Mouse (Mus musculus) hindbrain, embryonic 16.5 days (tissue): ENCODE data around the gene Kremen2. TPM values are rescaled to one million over a fixed set of nuclear protein-coding genes. Genes with fewer than 3 reads are reported as not detected.
A peak's percentile ranks its signal among the peaks of the same experiment; 100 is the strongest.

Experiments used
- ATAC-seq: fragments of 200-750 bp; cut with Nextera tagmentation; 2 replicates; pipeline ENCODE4 v1.8.0; 2017; ENCODE audit warnings: moderate TSS enrichment, moderate library complexity
- H3K27ac ChIP-seq: fragments of 300-500 bp; sonication (generic); 2 replicates; pipeline ENCODE4 v1.5.1; 2014; ENCODE audit warnings: low read depth, mild to moderate bottlenecking, control low read depth, low read length, moderate library complexity
- H3K27me3 ChIP-seq: fragments of 300-500 bp; sonication (generic); replicated peaks from 2 replicates; pipeline ENCODE4 v1.6.1; 2014; ENCODE audit warnings: low read length; ENCODE audit not compliant: control insufficient read depth, insufficient read depth
- H3K36me3 ChIP-seq: fragments of 300-500 bp; sonication (generic); 2 replicates; pipeline ENCODE4 v1.6.1; 2014; ENCODE audit warnings: mild to moderate bottlenecking, low read length, moderate library complexity, mixed read lengths; ENCODE audit not compliant: control insufficient read depth, insufficient read depth
- H3K4me1 ChIP-seq: fragments of 300-500 bp; sonication (generic); 2 replicates; pipeline ENCODE4 v1.6.1; 2014; ENCODE audit warnings: low read depth, low read length; ENCODE audit not compliant: control insufficient read depth, insufficient read depth
- H3K4me2 ChIP-seq: fragments of 300-500 bp; sonication (generic); 2 replicates; pipeline ENCODE4 v1.6.1; 2014; ENCODE audit warnings: mild to moderate bottlenecking, low read length, control low read depth, moderate library complexity
- H3K4me3 ChIP-seq: fragments of 300-500 bp; sonication (generic); 2 replicates; pipeline ENCODE4 v1.5.1; 2014; ENCODE audit warnings: mild to moderate bottlenecking, low read length, control low read depth, moderate library complexity
- H3K9ac ChIP-seq: fragments of 300-500 bp; sonication (generic); 2 replicates; pipeline ENCODE4 v1.6.1; 2014; ENCODE audit warnings: low read depth, mild to moderate bottlenecking, control low read depth, low read length, moderate library complexity
- H3K9me3 ChIP-seq: fragments of 300-500 bp; sonication (generic); 2 replicates; pipeline ENCODE4 v1.6.1; 2014; ENCODE audit warnings: mild to moderate bottlenecking, low read length, moderate library complexity; ENCODE audit not compliant: control insufficient read depth
- WGBS: fragments of 180-500 bp; shearing (Covaris S2); extraction: QIAGEN DNeasy Blood & Tissue Kit; methylation state at CpG from one replicate; pipeline ENCODE4 v1.1.7; 2014; 5-methylcytosine and 5-hydroxymethylcytosine counted together
- polyA plus RNA-seq: library from polyadenylated mRNA; unstranded; fragments of >200 nt; fragmentation: Nextera tagmentation; extraction: Ambion mirVana; gene quantifications from 2 replicates; pipeline ENCODE4 v1.2.1, GENCODE M21; 2015

Kremen2 gene
- polyA plus RNA-seq, 1 experiment from 2014 or later: 1.8 TPM

- Histone ChIP-seq H3K27me3 (peaks cover 29% of the 10 kb centered on the region), H3K4me1 (peaks cover 11% of the 10 kb centered on the region), H3K4me3 (no peak overlapping the region), H3K9me3 (no peaks in the 10 kb centered on the region), H3K27ac (no peak overlapping the region), H3K9ac (no peak overlapping the region), H3K4me2 (no peak overlapping the region), H3K36me3 (peaks cover 17% of the 10 kb centered on the region)
- WGBS: 36% methylated on average over 6 of the region's 6 CpGs
- no peak for ATAC-seq
These were observed 2.4 kb upstream of the Kremen2 start for GRCm38 (mm10) chr17:23748026-23748425.

GRCm38 (mm10) chr17:23747471-23747870 lies 1.8 kb upstream of the Kremen2 start:
- Histone ChIP-seq H3K4me3 (no peak overlapping the region), H3K9me3 (no peaks in the 10 kb centered on the region), H3K27ac (no peak overlapping the region), H3K36me3 (peaks cover 12% of the 10 kb centered on the region), H3K4me2 (no peak overlapping the region), H3K27me3 (peaks cover 34% of the 10 kb centered on the region), H3K4me1 (peaks cover 11% of the 10 kb centered on the region), H3K9ac (no peak overlapping the region)
- no peak for ATAC-seq
- WGBS: 87% methylated on average over 3 of the region's 3 CpGs

- H3K36me3 ChIP-seq: peaks cover 5% of the 10 kb centered on the region; the same call in 1 of the 2 replicates
- no peak for ATAC-seq
- H3K9me3 ChIP-seq: no peaks in the 10 kb centered on the region
- H3K27me3 ChIP-seq: peaks cover 41% of the 10 kb centered on the region
- H3K4me1 ChIP-seq: peaks cover 14% of the 10 kb centered on the region
- 90% methylated on average over 3 of the region's 3 CpGs for WGBS
- H3K4me2 ChIP-seq: no peak overlapping the region
- no peak overlapping the region for H3K27ac ChIP-seq
- no peak overlapping the region for H3K4me3 ChIP-seq
- H3K9ac ChIP-seq: no peak overlapping the region
These were observed 1.1 kb upstream of the Kremen2 start for GRCm38 (mm10) chr17:23746767-23747166.

- H3K9ac ChIP-seq: peak overlapping the region; percentile 72; the same call in 1 of the 2 replicates
- no peaks in the 10 kb centered on the region for H3K9me3 ChIP-seq
- 5% methylated on average over 12 of the region's 12 CpGs for WGBS
- ATAC-seq: no peak
- H3K4me2 ChIP-seq: peak overlapping the region; percentile 90
- H3K4me3 ChIP-seq: peak overlapping the region; percentile 47
- no peak overlapping the region for H3K27ac ChIP-seq
- peaks cover 14% of the 10 kb centered on the region for H3K4me1 ChIP-seq
- 0 out of 2 replicates have a peak, but pooled peaks cover 2% of the 10 kb centered on the region for H3K36me3 ChIP-seq
- peaks cover 46% of the 10 kb centered on the region for H3K27me3 ChIP-seq
These were observed 678 bp upstream of the Kremen2 start for GRCm38 (mm10) chr17:23746311-23746710.

DNA sequence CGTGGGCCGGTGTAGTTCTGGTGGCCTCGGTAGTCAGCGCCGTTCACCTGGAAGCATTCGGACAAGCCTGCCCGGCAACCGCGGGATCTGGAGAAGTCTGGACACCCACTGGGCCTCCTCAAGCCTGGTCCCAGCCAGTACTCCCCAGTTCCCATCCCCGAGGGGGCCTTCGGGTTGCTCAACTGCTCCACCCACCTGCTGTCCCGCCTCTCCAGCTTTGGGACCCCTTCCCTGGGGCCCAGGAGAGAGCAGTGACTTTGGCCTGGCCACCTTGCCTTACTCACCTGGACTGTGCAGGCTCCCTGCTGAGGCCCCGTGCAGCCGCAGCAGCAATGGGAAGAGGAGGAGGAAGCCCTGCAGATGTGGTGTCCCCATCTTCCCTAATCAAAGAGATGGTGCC lies 982 bp downstream of the Kremen2 start:
- peak overlapping the region; percentile 47 for H3K4me3 ChIP-seq
- peaks cover 50% of the 10 kb centered on the region for H3K27me3 ChIP-seq
- H3K36me3 ChIP-seq: no peaks in the 10 kb centered on the region
- no peak for ATAC-seq
- peaks cover 19% of the 10 kb centered on the region for H3K4me1 ChIP-seq
- no peak overlapping the region for H3K27ac ChIP-seq
- H3K9ac ChIP-seq: no peak overlapping the region
- WGBS: 2% methylated on average over 14 of the region's 14 CpGs
- H3K4me2 ChIP-seq: peak overlapping the region; percentile 90
- no peaks in the 10 kb centered on the region for H3K9me3 ChIP-seq

DNA sequence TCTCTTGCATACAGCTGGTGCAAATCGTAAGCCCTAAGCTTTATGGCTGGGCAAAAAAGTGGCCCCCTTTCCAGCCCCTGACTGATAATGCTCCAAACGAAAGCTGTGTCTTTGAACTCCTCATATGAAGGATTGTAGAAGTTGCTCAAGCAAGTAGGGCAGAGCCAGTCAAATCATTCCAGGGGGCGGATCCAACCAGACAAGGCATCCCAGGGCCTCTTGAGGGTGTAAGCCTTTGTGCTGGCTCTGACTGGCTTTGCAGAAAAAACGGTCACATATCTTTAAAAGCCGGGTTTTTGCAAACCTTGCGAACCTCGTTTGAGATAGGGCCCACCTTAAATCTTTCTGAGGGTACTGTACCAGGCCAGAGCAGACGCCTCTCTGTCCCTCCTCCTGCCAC lies 1.6 kb downstream of the Kremen2 start:
- Histone ChIP-seq H3K27ac (no peak overlapping the region), H3K4me1 (peaks cover 21% of the 10 kb centered on the region), H3K4me3 (no peak overlapping the region), H3K9me3 (no peaks in the 10 kb centered on the region), H3K9ac (no peak overlapping the region), H3K4me2 (no peak overlapping the region), H3K36me3 (no peaks in the 10 kb centered on the region), H3K27me3 (peaks cover 50% of the 10 kb centered on the region)
- 24% methylated on average over 8 of the region's 8 CpGs for WGBS
- ATAC-seq: no peak

GRCm38 (mm10) chr17:23742941-23743340 lies 2.7 kb downstream of the Kremen2 start:
- no peaks in the 10 kb centered on the region for H3K36me3 ChIP-seq
- H3K9ac ChIP-seq: no peak overlapping the region
- no peaks in the 10 kb centered on the region for H3K9me3 ChIP-seq
- H3K27me3 ChIP-seq: peaks cover 50% of the 10 kb centered on the region
- ATAC-seq: no peak
- 66% methylated on average over 12 of the region's 12 CpGs for WGBS
- no peak overlapping the region for H3K27ac ChIP-seq
- H3K4me3 ChIP-seq: no peak overlapping the region
- peaks cover 33% of the 10 kb centered on the region for H3K4me1 ChIP-seq
- H3K4me2 ChIP-seq: peak overlapping the region; percentile 50; the same call in 1 of the 2 replicates

GRCm38 (mm10) chr17:23742210-23742793 lies 3.3 kb downstream of the Kremen2 start:
- peaks cover 48% of the 10 kb centered on the region for H3K27me3 ChIP-seq
- WGBS: 8% methylated on average over 44 of the region's 44 CpGs

GRCm38 (mm10) chr17:23741359-23742209 lies 4.0 kb downstream of the Kremen2 start:
- no peaks in the 10 kb centered on the region for H3K9me3 ChIP-seq
- ATAC-seq: no peak
- H3K36me3 ChIP-seq: peaks cover 7% of the 10 kb centered on the region
- peak overlapping the region; percentile 50 for H3K4me2 ChIP-seq
- peak overlapping the region; percentile 33 for H3K4me3 ChIP-seq
- H3K27ac ChIP-seq: no peak overlapping the region
- 44% methylated on average over 38 of the region's 38 CpGs for WGBS
- H3K4me1 ChIP-seq: peaks cover 37% of the 10 kb centered on the region
- peaks cover 43% of the 10 kb centered on the region for H3K27me3 ChIP-seq
- no peak overlapping the region; the same call in 1 of the 2 replicates for H3K9ac ChIP-seq

More at GRCm38 (mm10) chr17:23742210-23742793, 3.3 kb downstream of the Kremen2 start:
- Histone ChIP-seq H3K27ac (no peak overlapping the region), H3K4me1 (peaks cover 37% of the 10 kb centered on the region), H3K9me3 (no peaks in the 10 kb centered on the region), H3K36me3 (peaks cover 3% of the 10 kb centered on the region), H3K4me3 (peak overlapping the region; percentile 33), H3K4me2 (peak overlapping the region; percentile 50), H3K9ac (peak overlapping the region; percentile 11; the same call in 1 of the 2 replicates)
- ATAC-seq: no peak
